Mouse (Mus musculus): ENCODE data around the gene Fbxo2.
"Not testable (repeated sequence)": the region's sequence is repeated elsewhere in the genome, so short reads cannot be mapped to it uniquely, and the experiment has no call there.

Fbxo2 gene

GRCm38 (mm10) chr4:148174495-148174862 is 14.1 kb downstream of the Fbxo2 start:
- DNase-seq (ENCODE audit: low read depth): no peak

- DNase-seq (ENCODE audit: low read depth): not testable (repeated sequence)
Measured at GRCm38 (mm10) chr4:148176603-148177002, 16.2 kb downstream of the Fbxo2 start.

DNA sequence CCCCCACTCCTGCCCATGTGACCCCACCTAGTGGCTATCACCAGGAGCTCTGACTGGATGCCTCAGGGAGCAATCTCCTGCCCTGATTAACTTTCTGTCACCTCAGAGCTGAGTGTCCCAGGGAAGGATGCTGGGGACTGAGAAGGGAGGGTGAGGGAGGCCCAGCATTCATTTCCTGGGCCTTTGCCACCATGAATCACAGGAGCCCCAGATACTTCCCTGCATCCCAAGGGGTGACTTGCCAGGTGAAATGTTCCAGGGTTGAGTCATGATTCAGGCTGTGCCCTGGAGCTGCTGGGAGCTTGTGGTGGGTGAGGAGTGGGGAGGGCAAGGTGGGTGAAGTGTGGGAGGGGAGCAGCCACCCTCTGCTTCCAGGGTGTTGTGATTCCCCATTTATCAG is 17.3 kb downstream of the Fbxo2 start:
- no peak for DNase-seq (ENCODE audit: low read depth)

DNA sequence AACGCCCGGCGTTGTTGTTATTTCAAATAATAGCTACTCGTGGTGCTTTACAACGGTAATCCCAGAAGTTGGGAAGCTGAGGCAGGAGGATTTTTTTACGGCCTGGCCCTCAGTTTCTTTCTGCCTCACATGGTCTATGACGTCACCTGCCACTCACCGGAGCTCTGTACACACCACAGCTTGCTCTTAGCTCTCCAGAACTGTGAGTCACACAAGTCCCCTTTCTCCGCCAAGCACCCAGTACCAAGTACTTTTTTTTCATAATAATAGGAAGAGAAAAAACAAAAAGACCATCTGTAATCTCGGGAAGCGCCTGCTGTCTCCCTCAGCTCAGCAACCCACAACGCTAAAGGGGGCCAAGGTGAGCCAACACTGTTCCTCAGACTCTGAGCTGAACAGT is 21.1 kb downstream of the Fbxo2 start:
- no peak for DNase-seq (ENCODE audit: low read depth)

GRCm38 (mm10) chr4:148182363-148182762 is 21.9 kb downstream of the Fbxo2 start:
- no peak for DNase-seq (ENCODE audit: low read depth)

GRCm38 (mm10) chr4:148184564-148184963 is 24.1 kb downstream of the Fbxo2 start:
- no peak for DNase-seq (ENCODE audit: low read depth)

GRCm38 (mm10) chr4:148185819-148186218 is 25.4 kb downstream of the Fbxo2 start:
- DNase-seq (ENCODE audit: low read depth): no peak

DNA sequence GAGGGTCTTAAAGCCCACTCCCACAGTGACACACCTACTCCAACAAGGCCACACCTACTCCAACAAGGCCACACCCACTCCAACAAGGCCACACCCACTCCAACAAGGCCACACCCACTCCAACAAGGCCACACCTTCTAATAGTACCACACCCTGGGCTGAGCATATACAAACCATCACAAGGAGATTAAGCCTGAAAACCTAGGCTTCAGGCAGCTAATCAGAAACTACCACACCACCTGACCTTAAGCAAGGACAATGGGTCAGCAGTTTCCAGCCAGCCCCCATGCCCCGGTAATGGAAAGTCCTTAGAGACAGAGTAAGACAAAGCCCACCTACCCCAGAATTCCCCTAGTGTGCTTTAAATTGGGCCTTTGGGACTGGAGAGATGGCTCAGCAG is 28.3 kb downstream of the Fbxo2 start:
- not testable (repeated sequence) for DNase-seq (ENCODE audit: low read depth)

- DNase-seq (ENCODE audit: low read depth): no peak
Measured at GRCm38 (mm10) chr4:148192707-148193245, 32.4 kb downstream of the Fbxo2 start.

DNA sequence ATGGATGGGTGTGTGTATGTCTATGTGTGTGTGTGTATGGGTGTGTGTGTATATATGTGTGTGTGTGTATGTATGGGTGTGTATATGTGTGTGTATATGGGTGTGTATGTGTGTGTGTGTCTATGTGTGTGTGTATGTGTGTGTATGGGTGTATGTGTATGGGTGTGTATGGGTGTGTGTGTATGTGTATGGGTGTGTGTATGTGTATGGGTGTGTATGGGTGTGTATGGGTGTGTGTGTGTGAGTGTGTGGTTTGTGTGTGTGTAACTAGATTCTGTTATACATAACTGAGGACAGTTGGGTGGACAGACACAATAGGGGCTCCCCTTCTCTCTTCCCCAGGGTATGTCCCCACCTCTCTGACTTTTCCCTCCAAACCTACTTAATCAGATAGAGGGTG is 34.0 kb downstream of the Fbxo2 start:
- no peak for DNase-seq (ENCODE audit: low read depth)

GRCm38 (mm10) chr4:148198721-148199120 is 38.3 kb downstream of the Fbxo2 start:
- DNase-seq (ENCODE audit: low read depth): no peak

DNA sequence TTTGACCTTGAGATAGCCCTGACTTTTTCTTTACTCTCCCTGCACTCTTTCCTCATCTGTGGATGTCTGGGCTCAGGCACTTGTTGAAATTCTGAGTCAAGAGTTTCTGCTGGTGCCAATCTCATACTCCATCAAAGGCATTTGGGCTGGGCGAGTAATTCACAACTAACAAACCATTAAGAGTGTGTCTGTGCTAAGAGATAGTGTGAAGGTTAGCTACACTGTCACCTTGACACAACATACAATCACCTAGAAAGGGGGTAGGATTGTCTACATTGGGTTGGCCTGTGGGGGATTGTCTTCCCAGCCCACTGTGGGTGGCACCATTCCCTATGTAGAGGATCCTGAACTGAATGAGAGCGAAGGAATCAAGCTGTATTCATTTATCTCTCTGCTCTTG is 43.1 kb downstream of the Fbxo2 start:
- DNase-seq (ENCODE audit: low read depth): no peak

- no peak for DNase-seq (ENCODE audit: low read depth)
Measured at GRCm38 (mm10) chr4:148204061-148204872, 43.8 kb downstream of the Fbxo2 start.

DNA sequence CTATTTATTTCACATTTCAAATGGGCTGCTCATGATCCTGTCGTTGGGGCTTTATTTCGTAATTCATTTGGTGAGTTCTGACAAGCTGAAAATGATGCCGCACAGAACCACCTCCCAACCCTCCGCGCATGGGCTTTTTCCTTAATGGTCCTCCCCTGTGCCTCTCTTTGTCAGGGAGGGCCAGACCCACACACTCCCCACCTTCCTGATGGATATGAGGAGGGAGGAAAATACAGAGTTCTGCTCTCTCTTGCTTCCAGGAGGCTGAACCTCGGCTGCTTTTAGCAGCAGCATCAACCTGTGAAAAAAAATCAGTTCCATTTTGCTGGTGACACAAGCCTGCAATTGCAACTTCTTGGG is 44.4 kb downstream of the Fbxo2 start:
- DNase-seq (ENCODE audit: low read depth): no peak

- DNase-seq (ENCODE audit: low read depth): no peak
Measured at GRCm38 (mm10) chr4:148214460-148215136, 54.2 kb downstream of the Fbxo2 start.

- no peak for DNase-seq (ENCODE audit: low read depth)
Measured at GRCm38 (mm10) chr4:148215264-148215900, 55.0 kb downstream of the Fbxo2 start.
